Mouse (Mus musculus): Measurements from ENCODE around the gene Tspan14. TPM values are rescaled to one million over a fixed set of nuclear protein-coding genes. Genes with fewer than 3 reads are reported as not detected.

Tspan14 gene
- polyA plus RNA-seq, 1 experiment from 2014 or later = 59.0 TPM

DNA sequence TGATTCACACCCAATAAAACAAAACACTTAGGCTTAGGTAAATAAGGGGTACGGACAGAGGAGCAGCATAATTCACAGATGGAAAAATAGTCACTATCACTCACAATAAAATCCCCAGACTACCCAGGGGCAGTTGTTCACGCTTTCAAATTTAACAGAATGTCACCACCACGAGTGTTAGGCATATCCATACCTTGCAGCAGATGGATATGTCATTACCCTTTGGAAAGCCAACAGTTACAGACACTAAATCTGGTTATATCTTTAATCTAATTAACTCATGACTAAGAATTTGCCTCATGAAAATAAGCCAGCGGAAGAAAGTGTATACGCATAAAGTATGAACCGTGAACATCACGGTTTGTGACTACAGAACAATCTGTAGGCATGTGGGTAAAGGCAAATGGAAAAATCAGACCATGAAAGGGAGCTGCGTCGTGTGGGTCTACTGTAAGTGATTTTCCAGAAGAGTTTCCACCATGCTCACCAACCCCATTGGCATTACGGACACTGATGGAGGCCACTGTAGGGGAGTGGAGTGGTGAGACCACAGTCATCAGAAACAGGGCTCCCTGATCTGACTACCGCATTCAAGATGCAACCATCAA is 28.1 kb downstream of the Tspan14 start:
- H3K27me3 ChIP-seq = no peaks in the 10 kb centered on the region
- in situ Hi-C loops (cut with MboI; ENCODE audit: low pct_unique_long_range_greater_than_20kb) = no loop called here
- ATAC-seq = no peak
- DNase-seq (ENCODE audit: low read depth, low spot score) = no peak
- no peak for TF ChIP-seq CTCF (IDR thresholded peaks at IDR 0.05)
- CTCF ChIA-PET = interaction anchor here (1.0 to 1.2 kb wide), 3 partner anchors 10 to 21 kb away, joined by 3 to 5 read pairs (median 3); no protein-coding TSS in a partner anchor
- POLR2A ChIA-PET = interaction anchor here (0.7 to 1.2 kb wide), 2 partner anchors 9 to 66 kb away, joined by 3 to 4 read pairs; no protein-coding TSS in a partner anchor

DNA sequence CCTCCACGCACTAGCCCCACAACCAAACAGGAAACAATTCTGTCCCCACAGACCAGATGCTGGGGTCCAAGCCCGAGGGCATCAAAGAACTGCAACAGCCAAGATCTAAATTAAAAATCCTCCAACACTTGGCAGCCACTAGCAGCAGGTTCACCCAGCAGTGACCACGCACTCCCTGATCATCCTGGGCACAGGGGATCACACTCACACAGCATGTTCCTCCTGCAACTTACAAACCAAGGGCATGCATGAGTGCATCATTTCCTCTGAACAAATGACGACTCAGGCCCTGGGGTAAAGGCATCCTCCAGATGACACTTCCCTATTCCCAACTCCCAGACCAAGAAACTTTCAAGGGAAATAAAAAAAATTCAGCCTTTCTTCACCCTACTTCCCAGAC is 29.6 kb downstream of the Tspan14 start:
- no peak for TF ChIP-seq CTCF (IDR thresholded peaks at IDR 0.05)
- in situ Hi-C loops (cut with MboI; ENCODE audit: low pct_unique_long_range_greater_than_20kb) = no loop called here
- ChIA-PET POLR2A (interaction anchor here (1.0 kb wide), 1 partner anchor 32 kb away, joined by 3 read pairs; no protein-coding TSS in a partner anchor), CTCF (interaction anchor here (0.6 kb wide), 1 partner anchor 29 kb away, joined by 3 read pairs; no protein-coding TSS in a partner anchor)
- peak; percentile 83 for ATAC-seq
- DNase-seq (ENCODE audit: low read depth, low spot score) = no peak
- H3K27me3 ChIP-seq = no peaks in the 10 kb centered on the region

DNA sequence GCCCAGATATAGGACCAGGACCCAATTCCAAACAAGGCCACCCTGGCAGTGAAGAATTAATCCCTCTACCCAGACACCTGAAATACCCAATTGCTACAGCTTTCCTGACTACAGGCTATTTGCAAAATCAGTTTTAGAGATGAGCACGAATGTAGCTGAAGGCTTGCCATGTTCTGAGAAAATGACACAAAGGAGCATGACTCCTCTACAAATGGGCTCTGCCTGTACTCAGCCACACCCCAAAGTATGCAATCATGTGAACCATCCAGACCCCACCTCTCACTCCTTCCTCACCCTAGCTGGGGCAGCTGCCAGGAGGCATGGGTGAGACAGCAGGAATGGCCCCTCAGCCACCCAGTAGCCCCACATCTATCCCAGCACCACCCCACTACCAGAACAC is 31.1 kb downstream of the Tspan14 start:
- ChIA-PET POLR2A (no interaction called here), CTCF (interaction anchor here (1.0 to 1.6 kb wide), 5 partner anchors 8 to 32 kb away, joined by 3 to 5 read pairs (median 3); no protein-coding TSS in a partner anchor)
- ATAC-seq (no peak), DNase-seq (ENCODE audit: low read depth, low spot score) (no peak)
- in situ Hi-C loops (cut with MboI; ENCODE audit: low pct_unique_long_range_greater_than_20kb) = no loop called here
- H3K27me3 ChIP-seq = no peaks in the 10 kb centered on the region
- no peak for TF ChIP-seq CTCF (IDR thresholded peaks at IDR 0.05)

DNA sequence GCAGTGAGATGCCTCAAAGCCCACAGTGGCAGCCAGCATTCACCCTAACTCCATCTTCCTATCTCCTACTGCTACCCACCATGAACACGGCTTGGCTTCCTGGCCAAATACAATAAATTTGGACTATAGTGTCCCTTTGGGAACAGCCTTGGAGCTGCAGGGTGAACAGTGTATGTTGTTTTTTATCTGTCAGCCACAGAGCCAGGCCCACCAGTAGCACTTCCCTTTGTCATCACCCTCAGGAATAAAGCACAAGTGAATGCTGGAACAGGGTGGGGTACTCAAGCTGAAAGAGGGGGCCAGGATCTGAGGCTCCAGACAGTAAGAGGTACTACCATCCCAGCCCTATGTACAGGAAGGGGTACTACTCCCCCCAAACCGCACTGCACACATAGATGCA is 31.6 kb downstream of the Tspan14 start:
- H3K27me3 ChIP-seq = no peaks in the 10 kb centered on the region
- no peak for DNase-seq (ENCODE audit: low read depth, low spot score)
- in situ Hi-C loops (cut with MboI; ENCODE audit: low pct_unique_long_range_greater_than_20kb) = no loop called here
- no peak for ATAC-seq
- ChIA-PET CTCF (interaction anchor here (0.5 to 1.6 kb wide), 5 partner anchors 10 to 22 kb away, joined by 3 to 5 read pairs (median 3); no protein-coding TSS in a partner anchor), POLR2A (no interaction called here)
- no peak for TF ChIP-seq CTCF (IDR thresholded peaks at IDR 0.05)

DNA sequence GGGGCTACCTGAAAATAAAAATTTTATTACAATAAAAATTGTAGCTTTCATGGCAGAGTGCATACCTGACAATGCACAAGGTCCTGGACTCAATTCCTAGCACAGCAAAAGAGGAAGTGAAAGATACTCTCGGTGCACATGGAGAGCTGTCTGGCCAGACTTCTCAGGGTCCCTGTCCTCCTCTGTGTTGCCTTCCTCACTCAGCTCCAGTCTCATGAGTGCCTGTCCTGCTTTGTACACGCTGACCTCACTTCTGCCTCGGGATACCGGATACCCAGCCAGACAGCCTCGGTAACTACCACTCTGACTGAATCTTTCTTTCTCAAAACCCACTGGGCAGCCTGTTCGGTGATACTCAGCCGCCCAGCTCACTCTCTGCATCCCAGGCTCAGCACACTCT is 33.3 kb downstream of the Tspan14 start:
- no peak for TF ChIP-seq CTCF (IDR thresholded peaks at IDR 0.05)
- POLR2A ChIA-PET = interaction anchor here (1.2 kb wide), 1 partner anchor 17 kb away, joined by 3 read pairs; no protein-coding TSS in a partner anchor

DNA sequence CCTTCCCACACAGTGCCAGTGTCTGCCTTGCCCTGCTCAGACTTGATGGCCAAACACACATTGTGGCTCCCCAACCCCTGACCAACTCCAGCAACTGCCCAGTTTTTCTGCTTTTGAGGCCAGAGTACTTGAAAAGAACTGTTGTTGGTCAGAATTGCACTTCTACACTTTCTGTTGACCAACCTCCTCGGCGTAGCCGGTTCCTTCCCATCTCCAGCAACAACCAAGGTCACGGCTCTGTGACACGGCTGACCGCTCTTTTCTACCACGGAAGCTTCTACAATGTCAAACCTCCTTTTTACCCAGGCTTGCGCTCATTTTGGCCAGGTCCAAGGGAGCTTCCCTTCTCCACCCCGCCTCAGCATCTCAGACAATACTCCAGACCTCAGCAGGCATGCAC is 34.4 kb downstream of the Tspan14 start:
- CTCF ChIA-PET = interaction anchor here (1.7 to 1.9 kb wide), 2 partner anchors 14 to 30 kb away, joined by 4 to 6 read pairs; no protein-coding TSS in a partner anchor
- DNase-seq (ENCODE audit: low read depth, low spot score) (no peak), ATAC-seq (no peak)
- no peaks in the 10 kb centered on the region for H3K27me3 ChIP-seq
- no peak for TF ChIP-seq CTCF (IDR thresholded peaks at IDR 0.05)
- in situ Hi-C loops (cut with MboI; ENCODE audit: low pct_unique_long_range_greater_than_20kb) = no loop called here
- POLR2A ChIA-PET = no interaction called here

More for the DNA sequence above, 33.3 kb downstream of the Tspan14 start:
- CTCF ChIA-PET = interaction anchor here (1.7 to 1.9 kb wide), 2 partner anchors 15 to 29 kb away, joined by 4 to 6 read pairs; no protein-coding TSS in a partner anchor
- no peak for ATAC-seq
- in situ Hi-C loops (cut with MboI; ENCODE audit: low pct_unique_long_range_greater_than_20kb) = no loop called here
- no peak for DNase-seq (ENCODE audit: low read depth, low spot score)
- no peaks in the 10 kb centered on the region for H3K27me3 ChIP-seq

DNA sequence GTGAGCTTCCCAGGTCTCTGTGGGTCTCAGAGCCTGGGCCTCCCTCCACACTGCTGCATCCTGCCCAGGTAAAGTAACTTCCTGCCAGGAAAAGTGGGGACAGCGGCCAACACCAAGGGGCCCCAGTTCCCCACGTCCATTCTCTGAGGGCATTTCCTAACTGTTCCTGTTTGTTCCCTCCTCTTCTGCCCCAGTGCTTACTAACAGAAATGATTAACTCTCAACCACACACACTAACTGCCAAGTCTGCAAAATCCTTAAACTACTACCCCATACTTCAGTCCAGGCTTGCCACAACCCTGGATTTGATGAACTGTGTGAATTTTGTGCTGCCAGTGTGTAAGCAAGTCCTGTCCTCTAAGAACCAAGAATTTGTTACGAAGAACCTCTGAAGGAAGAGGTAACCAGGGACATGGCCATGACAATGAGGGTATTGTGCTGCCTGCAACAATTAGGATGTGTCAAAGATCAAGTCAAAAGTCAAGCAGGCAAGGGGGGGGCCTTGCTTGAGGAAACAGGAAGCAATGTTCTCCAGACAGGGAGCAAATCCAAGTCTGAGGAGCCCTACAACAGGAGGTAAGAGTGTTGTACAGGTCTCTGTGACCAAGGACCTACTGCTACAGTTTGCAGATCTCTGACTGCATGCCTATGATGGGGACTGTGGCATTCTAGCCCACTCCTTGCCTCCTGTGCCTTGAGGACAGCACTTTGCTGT is 35.3 kb downstream of the Tspan14 start:
- ChIA-PET POLR2A (interaction anchor here (0.7 kb wide), 1 partner anchor 25 kb away, joined by 3 read pairs; no protein-coding TSS in a partner anchor), CTCF (no interaction called here)
- no peaks in the 10 kb centered on the region for H3K27me3 ChIP-seq
- DNase-seq (ENCODE audit: low read depth, low spot score) = no peak
- TF ChIP-seq CTCF (IDR thresholded peaks at IDR 0.05) = no peak
- in situ Hi-C loops (cut with MboI; ENCODE audit: low pct_unique_long_range_greater_than_20kb) = no loop called here
- ATAC-seq = peak; percentile 86

DNA sequence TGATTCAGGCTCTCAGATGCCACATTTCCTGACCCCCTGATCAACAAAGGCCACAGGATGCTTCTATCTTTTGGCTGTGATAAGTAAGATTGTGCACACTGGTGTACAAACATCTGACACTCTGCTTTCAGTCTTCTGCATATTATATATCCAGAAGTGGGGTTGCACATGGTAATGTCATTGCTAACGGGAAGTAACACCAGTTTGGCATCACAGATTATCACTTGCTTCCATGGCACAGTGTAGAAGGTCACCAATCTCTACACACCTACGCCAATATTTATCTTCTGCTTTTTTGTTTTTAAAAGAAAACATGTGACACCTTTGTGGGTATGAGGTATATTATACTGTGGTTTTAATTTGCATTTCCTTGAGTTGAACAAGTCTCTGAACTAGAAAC is 36.7 kb downstream of the Tspan14 start:
- in situ Hi-C loops (cut with MboI; ENCODE audit: low pct_unique_long_range_greater_than_20kb) = no loop called here
- DNase-seq (ENCODE audit: low read depth, low spot score) = no peak
- ChIA-PET CTCF (no interaction called here), POLR2A (no interaction called here)
- no peaks in the 10 kb centered on the region for H3K27me3 ChIP-seq
- ATAC-seq = no peak
- no peak for TF ChIP-seq CTCF (IDR thresholded peaks at IDR 0.05)

DNA sequence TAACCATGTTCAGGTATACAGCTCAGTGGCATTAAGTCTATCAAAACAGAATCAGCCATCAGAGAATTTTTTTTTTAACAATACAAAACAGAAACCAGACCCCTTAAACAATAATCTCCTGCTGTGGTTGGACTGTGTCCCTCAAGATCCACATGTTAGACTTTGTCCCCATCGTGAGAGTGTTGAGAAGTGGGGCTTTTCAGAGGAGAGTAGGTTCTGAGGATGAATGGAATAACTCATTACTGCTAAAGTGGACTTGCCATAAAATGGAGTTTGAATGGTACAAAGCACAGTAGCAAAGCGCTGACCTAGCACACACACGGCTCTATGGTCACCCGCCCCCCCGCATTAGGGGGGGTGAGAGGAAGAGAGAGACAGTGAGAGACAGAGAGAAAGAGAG is 37.7 kb downstream of the Tspan14 start:
- DNase-seq (ENCODE audit: low read depth, low spot score) = no peak
- in situ Hi-C loops (cut with MboI; ENCODE audit: low pct_unique_long_range_greater_than_20kb) = no loop called here
- POLR2A ChIA-PET = no interaction called here
- CTCF ChIA-PET = no interaction called here
- no peak for TF ChIP-seq CTCF (IDR thresholded peaks at IDR 0.05)
- H3K27me3 ChIP-seq = no peaks in the 10 kb centered on the region
- ATAC-seq = no peak

DNA sequence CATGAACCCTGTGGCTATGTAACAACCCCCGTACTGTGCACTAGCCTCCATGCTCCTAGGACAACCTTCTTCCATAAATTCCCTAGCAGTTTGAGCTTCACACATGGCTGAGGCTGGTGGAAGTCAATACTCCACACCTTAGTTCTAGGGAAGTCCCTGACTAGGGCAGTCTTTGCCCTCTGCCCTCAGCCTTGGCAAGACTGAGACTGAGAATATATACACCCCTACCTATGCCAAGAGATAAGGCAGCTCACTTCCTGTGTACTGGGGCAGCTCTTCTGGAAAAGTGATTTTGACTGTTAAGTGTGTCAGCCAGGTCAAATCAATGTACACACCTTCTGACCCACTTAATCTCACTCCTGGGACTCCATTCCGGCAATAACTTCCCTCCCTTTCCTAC is 39.6 kb downstream of the Tspan14 start:
- TF ChIP-seq CTCF (IDR thresholded peaks at IDR 0.05) = no peak
- in situ Hi-C loops (cut with MboI; ENCODE audit: low pct_unique_long_range_greater_than_20kb) = no loop called here
- DNase-seq (ENCODE audit: low read depth, low spot score) (no peak), ATAC-seq (no peak)
- POLR2A ChIA-PET = no interaction called here
- no peaks in the 10 kb centered on the region for H3K27me3 ChIP-seq
- CTCF ChIA-PET = interaction anchor here (0.9 to 2.8 kb wide), 5 partner anchors 9 to 42 kb away, joined by 3 to 14 read pairs (median 3); no protein-coding TSS in a partner anchor
